Mouse (Mus musculus): ENCODE measurements around the gene Pfas.
"Not testable (repeated sequence)": the region's sequence is repeated elsewhere in the genome, so short reads cannot be mapped to it uniquely, and the experiment has no call there.

Pfas gene

GRCm38 (mm10) chr11:68970232-68970631 lies 38.0 kb downstream of the Pfas start:
- no peak for DNase-seq (ENCODE audit: low spot score)

GRCm38 (mm10) chr11:68968752-68969151 lies 39.5 kb downstream of the Pfas start:
- no peak for DNase-seq (ENCODE audit: low spot score)

GRCm38 (mm10) chr11:68967337-68968282 lies 40.6 kb downstream of the Pfas start, which contains the start of gene Slc25a35:
Gene Slc25a35 (plus strand): TSS chr11:68968131.
- peak; percentile 82 for DNase-seq (ENCODE audit: low spot score)

- no peak for DNase-seq (ENCODE audit: low spot score)
These were observed 41.7 kb downstream of the Pfas start for GRCm38 (mm10) chr11:68966554-68966953.

- peak; percentile 78 for DNase-seq (ENCODE audit: low spot score)
These were observed 42.4 kb downstream of the Pfas start for GRCm38 (mm10) chr11:68965845-68966244.

GRCm38 (mm10) chr11:68965050-68965449 lies 43.2 kb downstream of the Pfas start:
- no peak for DNase-seq (ENCODE audit: low spot score)

- DNase-seq (ENCODE audit: low spot score), result no peak
These were observed 44.9 kb downstream of the Pfas start for GRCm38 (mm10) chr11:68963405-68963804.

GRCm38 (mm10) chr11:68962159-68962558 lies 46.1 kb downstream of the Pfas start:
- DNase-seq (ENCODE audit: low spot score), result not testable (repeated sequence)

GRCm38 (mm10) chr11:68961596-68961995 lies 46.7 kb downstream of the Pfas start:
- DNase-seq (ENCODE audit: low spot score), result no peak

GRCm38 (mm10) chr11:68957971-68958370 lies 50.3 kb downstream of the Pfas start:
- no peak for DNase-seq (ENCODE audit: low spot score)

- no peak for DNase-seq (ENCODE audit: low spot score)
These were observed 51.0 kb downstream of the Pfas start, which contains the start of gene Arhgef15 for GRCm38 (mm10) chr11:68957308-68957707. Gene Arhgef15 (minus strand): TSS chr11:68957480.

- DNase-seq (ENCODE audit: low spot score), result no peak
These were observed 51.6 kb downstream of the Pfas start for GRCm38 (mm10) chr11:68956697-68957096.

GRCm38 (mm10) chr11:68956107-68956506 lies 52.2 kb downstream of the Pfas start:
- DNase-seq (ENCODE audit: low spot score), result no peak

- no peak for DNase-seq (ENCODE audit: low spot score)
These were observed 52.8 kb downstream of the Pfas start for GRCm38 (mm10) chr11:68955473-68955872.

GRCm38 (mm10) chr11:68954408-68954807 lies 53.9 kb downstream of the Pfas start:
- no peak for DNase-seq (ENCODE audit: low spot score)

GRCm38 (mm10) chr11:68953903-68954302 lies 54.4 kb downstream of the Pfas start:
- DNase-seq (ENCODE audit: low spot score), result no peak

- DNase-seq (ENCODE audit: low spot score), result no peak
These were observed 60.7 kb downstream of the Pfas start for GRCm38 (mm10) chr11:68947542-68947993.

GRCm38 (mm10) chr11:68946806-68947440 lies 61.3 kb downstream of the Pfas start:
- no peak for DNase-seq (ENCODE audit: low spot score)

GRCm38 (mm10) chr11:68946001-68946400 lies 62.3 kb downstream of the Pfas start:
- DNase-seq (ENCODE audit: low spot score), result no peak

- no peak for DNase-seq (ENCODE audit: low spot score)
These were observed 63.0 kb downstream of the Pfas start for GRCm38 (mm10) chr11:68945245-68945644.

GRCm38 (mm10) chr11:68942731-68943130 lies 65.5 kb downstream of the Pfas start:
- no peak for DNase-seq (ENCODE audit: low spot score)

GRCm38 (mm10) chr11:68940516-68940915 lies 67.7 kb downstream of the Pfas start:
- DNase-seq (ENCODE audit: low spot score), result no peak

All from T-cell, adult 2 months (primary cell).